Mouse (Mus musculus) mouse trophoblast stem cell (cell line): Measurements from ENCODE around the gene Nde1.
"Not testable (repeated sequence)": the region's sequence is repeated elsewhere in the genome, so short reads cannot be mapped to it uniquely, and the experiment has no call there.

Experiments
- in situ Hi-C, 2 experiments: fragments of 300-500 bp; cut with MseI, MboI; formaldehyde crosslinking; loops; 2 replicates in 1 of 2; 3 replicates in 1 of 2; pipeline ENCODE4 v1.15.1; 2025

The Nde1 gene

DNA sequence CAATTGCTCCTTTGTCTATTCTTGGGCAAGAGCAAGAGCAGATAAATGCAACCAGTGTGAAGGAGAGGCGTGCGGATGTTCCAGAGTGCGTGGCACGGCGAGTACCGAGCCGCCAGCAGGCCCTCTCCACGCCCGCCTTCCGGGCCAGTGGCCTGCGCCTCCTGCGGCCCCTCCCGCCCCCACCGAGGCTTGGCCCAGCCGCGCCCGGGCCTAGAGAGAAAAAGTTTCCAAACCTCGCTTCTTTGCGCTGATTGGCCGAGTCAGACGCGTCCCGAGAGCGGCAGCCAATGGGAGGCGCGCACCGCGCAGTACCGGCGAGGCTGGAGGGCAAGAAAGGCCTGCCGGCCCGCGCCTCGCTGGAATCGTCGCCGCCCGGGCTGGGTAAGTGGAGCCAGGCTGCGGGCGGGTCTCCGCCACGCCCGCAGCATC is at the start of gene Nde1, which contains the start of gene Marf1:
Gene Nde1 (plus strand): TSS at position 288 of the 429 bp plus-strand sequence.
Gene Marf1 (minus strand): TSS at position 364 of the 429 bp plus-strand sequence.
- in situ Hi-C loops: no loop called here

DNA sequence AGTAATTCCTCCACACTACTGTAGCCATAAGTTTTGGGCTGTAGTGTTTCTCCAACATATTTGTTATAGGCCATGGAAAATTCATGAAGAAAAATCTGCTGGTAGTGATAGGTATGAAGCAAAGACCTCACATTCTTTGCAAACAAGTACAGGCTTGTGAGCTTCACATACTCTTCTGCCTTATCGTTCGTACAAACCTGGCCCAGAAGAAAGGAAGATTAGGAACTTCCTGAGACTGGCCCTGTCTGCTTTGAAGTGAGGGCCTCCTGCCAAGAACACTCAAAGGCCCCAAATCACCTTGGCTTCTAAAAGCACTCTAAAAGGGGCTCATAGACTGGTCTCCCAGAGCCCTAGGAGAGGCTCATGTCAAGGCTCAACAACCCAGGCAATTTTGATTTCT is 45.8 kb upstream of the Nde1 start:
- in situ Hi-C loops: loop anchor here in 1 of 2 experiments (25.0 kb wide), 1 partner anchor 205 kb away; the partner anchor contains the start of genes Mpv17l and Pdxdc1

- in situ Hi-C loops: loop anchor here in 1 of 2 experiments (25.0 kb wide), 1 partner anchor 209 kb away; the partner anchor contains the start of genes Mpv17l and Pdxdc1
Observed at GRCm38 (mm10) chr16:14120941-14121340, 42.1 kb upstream of the Nde1 start.

- in situ Hi-C loops: loop anchor here in 1 of 2 experiments (25.0 kb wide), 1 partner anchor 209 kb away; the partner anchor contains the start of genes Mpv17l and Pdxdc1
Observed at GRCm38 (mm10) chr16:14121563-14121962, 41.5 kb upstream of the Nde1 start.

GRCm38 (mm10) chr16:14122586-14122985 is 40.5 kb upstream of the Nde1 start:
- in situ Hi-C loops: loop anchor here in 1 of 2 experiments (25.0 kb wide), 1 partner anchor 210 kb away; the partner anchor contains the start of genes Mpv17l and Pdxdc1

DNA sequence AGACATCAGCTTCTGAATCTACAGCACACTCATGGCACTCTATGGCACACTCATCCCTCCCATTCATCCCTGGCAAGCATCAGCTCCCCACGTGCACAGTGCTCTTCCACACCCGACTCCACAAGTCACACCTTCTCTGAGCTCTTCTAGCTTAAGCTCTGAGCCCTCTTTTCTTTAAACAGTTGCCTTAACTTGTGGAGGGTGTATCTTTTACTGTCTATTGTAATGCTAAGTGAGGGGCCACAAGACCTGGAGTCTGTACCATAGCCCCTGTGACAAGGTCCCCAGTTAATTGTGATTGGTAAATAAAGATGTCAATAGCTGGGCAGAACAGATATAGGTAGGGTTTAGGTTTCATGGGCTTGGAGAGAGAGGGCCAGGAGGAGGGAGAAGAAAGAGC is 39.2 kb upstream of the Nde1 start:
- in situ Hi-C loops: loop anchor here in 1 of 2 experiments (25.0 kb wide), 1 partner anchor 212 kb away; the partner anchor contains the start of genes Mpv17l and Pdxdc1

DNA sequence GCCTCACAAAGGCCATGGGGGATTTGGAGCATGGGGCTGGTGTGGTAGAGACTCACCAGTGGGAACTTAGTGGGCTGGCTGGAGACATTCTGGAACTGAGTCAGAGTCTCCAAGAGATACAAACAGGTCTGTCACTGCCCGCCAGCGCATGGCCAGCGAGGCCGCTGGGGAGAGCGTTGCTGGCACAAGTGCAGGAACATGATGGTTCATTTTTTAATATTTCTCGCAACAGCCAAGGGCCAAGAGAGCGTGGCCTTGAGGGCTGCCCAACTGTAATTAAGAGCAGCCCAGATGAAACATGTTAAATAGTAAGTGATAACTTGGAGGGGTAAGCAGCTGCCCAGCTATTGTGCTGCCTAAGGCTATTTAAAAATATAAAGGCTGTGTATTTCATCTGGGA is 38.4 kb upstream of the Nde1 start:
- in situ Hi-C loops: loop anchor here in 1 of 2 experiments (25.0 kb wide), 1 partner anchor 212 kb away; the partner anchor contains the start of genes Mpv17l and Pdxdc1

- in situ Hi-C loops: no loop called here
Observed at GRCm38 (mm10) chr16:14125253-14125652, 37.8 kb upstream of the Nde1 start.

- in situ Hi-C loops: no loop called here
Observed at GRCm38 (mm10) chr16:14128977-14129376, 34.1 kb upstream of the Nde1 start.

DNA sequence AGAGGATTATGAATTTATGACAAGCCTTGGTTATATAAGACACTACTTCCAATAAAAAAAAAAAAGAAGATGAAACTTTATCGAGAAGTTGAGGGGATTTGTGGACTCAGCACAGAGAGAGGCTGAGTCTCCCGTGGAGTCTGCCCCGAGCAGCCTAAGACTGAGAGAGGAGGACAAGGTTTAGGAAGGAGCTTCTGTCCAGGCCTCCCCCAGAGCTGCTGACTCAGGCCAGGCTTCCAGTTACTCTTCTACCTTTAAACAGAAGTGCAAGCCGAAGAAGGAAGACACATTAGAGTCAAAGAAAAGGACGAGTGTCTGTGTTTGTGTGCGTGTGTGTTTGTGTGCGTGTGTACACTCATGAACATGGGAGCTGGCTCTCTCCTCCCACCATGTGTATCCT is 32.3 kb upstream of the Nde1 start:
- in situ Hi-C loops: no loop called here

DNA sequence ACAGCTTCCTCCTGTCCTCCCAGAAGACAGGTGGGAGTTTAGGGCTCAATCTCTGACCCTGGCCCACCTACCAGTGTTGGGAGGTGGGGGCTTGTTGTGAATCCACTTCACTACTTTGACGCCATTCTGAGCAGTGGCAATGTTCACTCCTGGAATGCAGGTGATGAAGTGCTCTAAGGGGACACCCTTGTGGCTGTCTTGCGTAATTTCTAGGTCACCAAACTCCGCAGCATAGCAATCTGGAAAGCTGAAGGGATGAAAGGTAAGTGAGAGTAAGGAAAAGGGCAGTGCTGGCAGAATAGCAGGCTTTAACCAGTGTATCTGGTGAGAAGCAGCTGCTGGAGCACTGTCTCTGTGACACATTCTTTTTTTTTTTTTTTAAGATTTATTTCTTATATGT is 31.7 kb upstream of the Nde1 start:
- in situ Hi-C loops: no loop called here

DNA sequence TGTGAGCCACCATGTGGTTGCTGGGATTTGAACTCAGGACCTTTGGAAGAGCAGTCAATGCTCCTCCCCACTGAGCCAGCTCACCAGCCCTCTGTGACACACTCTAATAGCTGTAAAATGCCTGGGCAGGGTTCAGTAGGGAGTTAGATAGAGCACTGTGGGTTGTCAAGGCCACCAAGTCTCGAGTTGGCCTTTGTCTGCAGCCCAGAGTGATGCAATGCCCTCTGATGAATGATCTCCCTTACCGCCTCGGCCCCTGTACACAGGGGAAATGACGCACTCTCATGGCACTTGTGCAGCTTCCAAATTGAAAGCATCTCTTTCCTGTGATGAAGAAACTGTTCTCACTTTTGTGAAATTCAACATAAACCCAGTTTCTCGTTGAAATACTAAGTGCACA is 31.2 kb upstream of the Nde1 start:
- in situ Hi-C loops: no loop called here

GRCm38 (mm10) chr16:14135014-14135413 is 28.1 kb upstream of the Nde1 start:
- in situ Hi-C loops: no loop called here

GRCm38 (mm10) chr16:14137976-14138561 is 25.0 kb upstream of the Nde1 start:
- in situ Hi-C loops: no loop called here

- in situ Hi-C loops: no loop called here
Observed at GRCm38 (mm10) chr16:14139106-14139505, 24.0 kb upstream of the Nde1 start.

- in situ Hi-C loops: no loop called here
Observed at GRCm38 (mm10) chr16:14143298-14143697, 19.8 kb upstream of the Nde1 start.

DNA sequence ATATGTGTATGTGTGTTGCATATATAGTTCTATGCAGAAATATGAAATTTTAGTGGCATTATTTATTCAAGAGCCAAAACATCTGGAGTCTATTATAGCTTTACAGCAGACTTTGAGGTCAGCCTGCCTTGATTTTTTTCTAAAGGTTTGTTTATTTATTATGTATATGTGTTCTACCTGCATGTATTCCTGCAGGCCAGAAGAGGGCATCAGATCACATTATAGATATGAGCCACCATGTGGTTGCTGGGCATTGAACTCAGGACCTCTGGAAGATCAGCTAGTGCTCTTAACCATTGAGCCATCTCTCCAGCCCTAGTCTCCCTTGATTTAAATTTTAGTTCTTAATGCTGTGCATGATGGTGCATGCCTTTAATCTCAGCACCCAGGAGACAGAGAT is 15.4 kb upstream of the Nde1 start:
- in situ Hi-C loops: no loop called here

DNA sequence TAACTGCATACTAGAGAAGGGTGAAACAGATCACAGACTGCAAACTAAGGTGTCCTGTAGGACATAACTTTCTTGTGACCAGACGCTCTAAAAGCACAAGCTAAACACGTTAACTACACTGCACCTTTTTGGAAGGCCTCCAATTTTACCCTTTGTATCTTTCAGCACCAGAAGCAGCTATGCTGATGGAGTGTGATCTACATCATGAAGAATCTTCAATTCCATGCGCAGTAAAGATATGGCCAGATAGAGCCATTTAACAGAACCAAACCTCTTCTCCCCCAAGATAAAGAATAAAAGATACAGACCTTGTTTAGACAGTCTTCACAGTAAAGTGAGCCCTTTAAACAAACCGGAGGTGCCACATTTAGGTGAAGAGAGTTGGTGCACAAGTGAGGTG is 11.4 kb upstream of the Nde1 start:
- in situ Hi-C loops: no loop called here

- in situ Hi-C loops: not testable (repeated sequence)
Observed at GRCm38 (mm10) chr16:14155638-14156037, 7.4 kb upstream of the Nde1 start.

- in situ Hi-C loops: no loop called here
Observed at GRCm38 (mm10) chr16:14156312-14156711, 6.8 kb upstream of the Nde1 start.

- in situ Hi-C loops: no loop called here
Observed at GRCm38 (mm10) chr16:14158536-14158935, 4.5 kb upstream of the Nde1 start.

GRCm38 (mm10) chr16:14158936-14159745 is 3.9 kb upstream of the Nde1 start:
- in situ Hi-C loops: no loop called here
